Mouse (Mus musculus): ENCODE results near the gene B4galnt1.
"Not testable (repeated sequence)": the region's sequence is repeated elsewhere in the genome, so short reads cannot be mapped to it uniquely, and the experiment has no call there.

Gene B4galnt1

GRCm38 (mm10) chr10:127164631-127165353 is at the start of gene B4galnt1:
Gene B4galnt1, plus strand, starts transcription at chr10:127165225.
- in situ Hi-C loops (cut with MboI; ENCODE audit: unreplicated experiment in 2 of 2), result loop anchor here in 1 of 2 experiments (5.0 kb wide), 1 partner anchor 37 kb away; no protein-coding TSS in a partner anchor

- in situ Hi-C loops (cut with MboI; ENCODE audit: unreplicated experiment in 2 of 2), result no loop called here
These were observed 46.6 kb upstream of the B4galnt1 start for GRCm38 (mm10) chr10:127118470-127118869.

GRCm38 (mm10) chr10:127119229-127119628 is 45.8 kb upstream of the B4galnt1 start:
- in situ Hi-C loops (cut with MboI; ENCODE audit: unreplicated experiment in 2 of 2), result no loop called here

- in situ Hi-C loops (cut with MboI; ENCODE audit: unreplicated experiment in 2 of 2), result loop anchor here in 1 of 2 experiments (5.0 kb wide), 1 partner anchor 102 kb away; no protein-coding TSS in a partner anchor
These were observed 44.5 kb upstream of the B4galnt1 start for GRCm38 (mm10) chr10:127120301-127121065.

GRCm38 (mm10) chr10:127121066-127121477 is 44.0 kb upstream of the B4galnt1 start, which contains the start of gene Os9:
Gene Os9, minus strand, starts transcription at chr10:127121131.
- in situ Hi-C loops (cut with MboI; ENCODE audit: unreplicated experiment in 2 of 2), result loop anchor here in 1 of 2 experiments (5.0 kb wide), 1 partner anchor 101 kb away; no protein-coding TSS in a partner anchor

GRCm38 (mm10) chr10:127122018-127122417 is 43.0 kb upstream of the B4galnt1 start:
- in situ Hi-C loops (cut with MboI; ENCODE audit: unreplicated experiment in 2 of 2), result loop anchor here in 1 of 2 experiments (5.0 kb wide), 1 partner anchor 100 kb away; no protein-coding TSS in a partner anchor

- in situ Hi-C loops (cut with MboI; ENCODE audit: unreplicated experiment in 2 of 2), result loop anchor here in 1 of 2 experiments (5.0 kb wide), 1 partner anchor 99 kb away; no protein-coding TSS in a partner anchor
These were observed 42.1 kb upstream of the B4galnt1 start for GRCm38 (mm10) chr10:127122784-127123435.

GRCm38 (mm10) chr10:127123436-127123805 is 41.6 kb upstream of the B4galnt1 start:
- in situ Hi-C loops (cut with MboI; ENCODE audit: unreplicated experiment in 2 of 2), result loop anchor here in 1 of 2 experiments (5.0 kb wide), 1 partner anchor 99 kb away; no protein-coding TSS in a partner anchor

GRCm38 (mm10) chr10:127125210-127126001 is 39.6 kb upstream of the B4galnt1 start:
- in situ Hi-C loops (cut with MboI; ENCODE audit: unreplicated experiment in 2 of 2), result loop anchor here (5.0 kb wide), 3 partner anchors 37 to 212 kb away; no protein-coding TSS in a partner anchor

- in situ Hi-C loops (cut with MboI; ENCODE audit: unreplicated experiment in 2 of 2), result loop anchor here (5.0 kb wide), 3 partner anchors 36 to 211 kb away; no protein-coding TSS in a partner anchor
These were observed 38.4 kb upstream of the B4galnt1 start for GRCm38 (mm10) chr10:127126579-127126978.

GRCm38 (mm10) chr10:127127711-127128279 is 37.2 kb upstream of the B4galnt1 start:
- in situ Hi-C loops (cut with MboI; ENCODE audit: unreplicated experiment in 2 of 2), result loop anchor here (5.0 kb wide), 3 partner anchors 35 to 210 kb away; no protein-coding TSS in a partner anchor

GRCm38 (mm10) chr10:127129431-127129830 is 35.6 kb upstream of the B4galnt1 start:
- in situ Hi-C loops (cut with MboI; ENCODE audit: unreplicated experiment in 2 of 2), result loop anchor here (5.0 kb wide), 3 partner anchors 33 to 208 kb away; no protein-coding TSS in a partner anchor

GRCm38 (mm10) chr10:127132469-127132868 is 32.6 kb upstream of the B4galnt1 start:
- in situ Hi-C loops (cut with MboI; ENCODE audit: unreplicated experiment in 2 of 2), result no loop called here

GRCm38 (mm10) chr10:127134394-127135035 is 30.5 kb upstream of the B4galnt1 start:
- in situ Hi-C loops (cut with MboI; ENCODE audit: unreplicated experiment in 2 of 2), result not testable (repeated sequence)

GRCm38 (mm10) chr10:127135118-127135836 is 29.7 kb upstream of the B4galnt1 start:
- in situ Hi-C loops (cut with MboI; ENCODE audit: unreplicated experiment in 2 of 2), result no loop called here

- in situ Hi-C loops (cut with MboI; ENCODE audit: unreplicated experiment in 2 of 2), result no loop called here
These were observed 28.5 kb upstream of the B4galnt1 start for GRCm38 (mm10) chr10:127136510-127136909.

- in situ Hi-C loops (cut with MboI; ENCODE audit: unreplicated experiment in 2 of 2), result no loop called here
These were observed 27.1 kb upstream of the B4galnt1 start for GRCm38 (mm10) chr10:127137896-127138295.

All from v-Abl transformed pro-B cells (cell line).